Comparison of ENCODE assay signal across 8 mouse cellular contexts in the genomic region with DNA sequence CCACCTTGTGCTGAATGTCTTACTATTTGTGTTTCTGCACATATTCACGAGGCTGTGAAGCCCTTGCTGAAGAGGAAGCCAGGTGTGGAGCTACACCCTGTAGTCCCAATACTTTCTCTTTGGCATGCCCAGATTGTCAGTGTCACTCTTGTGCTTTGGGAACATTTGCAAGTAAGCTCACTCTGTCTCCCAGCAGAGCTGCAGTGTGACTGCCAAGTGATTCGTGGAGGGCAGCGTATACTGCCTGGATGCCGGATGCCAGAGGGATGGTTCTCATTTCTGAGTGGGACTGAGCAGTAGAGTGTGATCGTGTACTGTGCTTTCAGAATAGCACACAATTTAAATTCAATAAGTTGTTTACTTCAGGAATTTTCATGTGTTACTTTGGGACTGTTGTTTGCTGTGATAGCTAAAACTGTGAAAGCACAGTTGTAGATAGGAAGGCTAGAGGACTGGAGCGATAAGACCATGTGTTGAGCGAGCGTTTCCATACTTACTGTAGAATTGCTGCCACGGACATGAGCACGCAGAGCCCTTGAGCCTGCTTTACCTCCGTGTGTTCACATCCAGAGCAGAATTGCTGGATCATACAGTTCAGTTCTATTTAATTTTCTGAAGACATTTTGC.
DNase-seq lines count a peak whose midpoint lies in the region; ATAC-seq lines count a peak whose summit lies in the region.

No protein-coding gene starts in this region.

- peak overlapping the region; percentile 66; the same call in 1 of the 2 replicates for H3K9ac ChIP-seq in heart, embryonic 12.5 days
- H3K9ac ChIP-seq in limb, embryonic 13.5 days: 0 out of 2 replicates have a peak overlapping the region, but pooled peaks have one; percentile 26

- DNase-seq in heart, adult 11 months: peak; percentile 92
- DNase-seq in heart, postnatal 25 days (ENCODE audit: low spot score): no peak
- DNase-seq in brain, adult 2 months (ENCODE audit: low read depth, low spot score): peak; percentile 74
- peak; percentile 22 for DNase-seq in right cerebral cortex, postnatal 14 days
- no peak for DNase-seq in testis, postnatal 10 days (ENCODE audit: low spot score)
- no peak for DNase-seq in lung, postnatal 36 days

- H3K4me2 ChIP-seq in heart, embryonic 12.5 days: peak overlapping the region; percentile 78
- peak overlapping the region; percentile 75 for H3K4me2 ChIP-seq in limb, embryonic 13.5 days (replicated peaks)

- no peak for ATAC-seq in heart, embryonic 12.5 days (ENCODE audit: insufficient number of reproducible peaks, low FRiP score)
- no peak for ATAC-seq in limb, embryonic 13.5 days (ENCODE audit: low FRiP score, low read depth)

- H3K4me3 ChIP-seq in heart, embryonic 12.5 days: peak overlapping the region; percentile 25
- H3K4me3 ChIP-seq in limb, embryonic 13.5 days: no peak overlapping the region

- no peaks in the 10 kb centered on the region for H3K9me3 ChIP-seq in heart, embryonic 12.5 days (replicated peaks)
- no peaks in the 10 kb centered on the region for H3K9me3 ChIP-seq in limb, embryonic 13.5 days

- H3K4me1 ChIP-seq in heart, embryonic 12.5 days (replicated peaks): peaks cover 40% of the 10 kb centered on the region
- H3K4me1 ChIP-seq in limb, embryonic 13.5 days: peaks cover 35% of the 10 kb centered on the region

- H3K36me3 ChIP-seq in heart, embryonic 12.5 days: peaks cover 17% of the 10 kb centered on the region
- H3K36me3 ChIP-seq in limb, embryonic 13.5 days: peaks cover 16% of the 10 kb centered on the region

- no peaks in the 10 kb centered on the region for H3K27me3 ChIP-seq in heart, embryonic 12.5 days (replicated peaks)
- H3K27me3 ChIP-seq in limb, embryonic 13.5 days: no peaks in the 10 kb centered on the region

- 17% methylated on average over 11 of the region's 11 CpGs for WGBS in heart, embryonic 12.5 days
- 57% methylated on average over 11 of the region's 11 CpGs for WGBS in limb, embryonic 13.5 days

- intact Hi-C loops in heart, postnatal 25 days (cut with DNase I): loop anchor here (5.0 kb wide), 2 partner anchors 40 to 135 kb away; partner anchors contain the start of gene Nifk

- H3K27ac ChIP-seq in heart, embryonic 12.5 days (ENCODE audit: poor library complexity, severe bottlenecking): peak overlapping the region; percentile 70
- peak overlapping the region; percentile 1; the same call in 1 of the 2 replicates for H3K27ac ChIP-seq in limb, embryonic 13.5 days

Comparison
In these comparisons a context has a peak if more than half of its experiments do, and no peak if none do; other contexts are left out.
1. DNase-seq: peak in heart, adult 11 months (single experiment), brain, adult 2 months (single experiment) and right cerebral cortex, postnatal 14 days (single experiment); none in heart, postnatal 25 days (single experiment), testis, postnatal 10 days (single experiment) and lung, postnatal 36 days (single experiment).